Mouse (Mus musculus) liver, embryonic 12.5 days (tissue): ENCODE measurements around the gene Epb41l4b. TPM values are rescaled to one million over a fixed set of nuclear protein-coding genes. Genes with fewer than 3 reads are reported as not detected.

ENCODE experiments used
- ATAC-seq: fragments of 200-750 bp; cut with Nextera tagmentation; 2 replicates; pipeline ENCODE4 v1.8.0; 2017; ENCODE audit warnings: moderate number of reproducible peaks, mild to moderate bottlenecking, moderate library complexity
- H3K27ac ChIP-seq: fragments of 300-500 bp; sonication (generic); 2 replicates; pipeline ENCODE4 v1.5.1; 2016; ENCODE audit warnings: mild to moderate bottlenecking
- H3K27me3 ChIP-seq: fragments of 300-500 bp; sonication (generic); replicated peaks from 2 replicates; pipeline ENCODE4 v1.6.1; 2016; ENCODE audit warnings: mild to moderate bottlenecking, moderate library complexity
- H3K36me3 ChIP-seq: fragments of 300-500 bp; sonication (generic); 2 replicates; pipeline ENCODE4 v1.6.1; 2016; ENCODE audit warnings: mild to moderate bottlenecking, moderate library complexity
- H3K4me1 ChIP-seq: fragments of 300-500 bp; sonication (generic); 2 replicates; pipeline ENCODE4 v1.6.1; 2016
- H3K4me2 ChIP-seq: fragments of 300-500 bp; sonication (generic); 2 replicates; pipeline ENCODE4 v1.6.1; 2016; ENCODE audit warnings: mild to moderate bottlenecking, moderate library complexity
- H3K4me3 ChIP-seq: fragments of 300-500 bp; sonication (generic); 2 replicates; pipeline ENCODE4 v1.5.1; 2016; ENCODE audit warnings: mild to moderate bottlenecking, moderate library complexity
- H3K9ac ChIP-seq: fragments of 300-500 bp; sonication (generic); 2 replicates; pipeline ENCODE4 v1.6.1; 2016; ENCODE audit warnings: mild to moderate bottlenecking, moderate library complexity
- H3K9me3 ChIP-seq: fragments of 300-500 bp; sonication (generic); replicated peaks from 2 replicates; pipeline ENCODE4 v1.6.1; 2016; ENCODE audit warnings: mild to moderate bottlenecking, moderate library complexity
- WGBS: fragments of 180-500 bp; shearing (Covaris S2); methylation state at CpG from one replicate; pipeline ENCODE4 v1.1.7; 2016; ENCODE audit not compliant: insufficient replicate concordance; 5-methylcytosine and 5-hydroxymethylcytosine counted together
- polyA plus RNA-seq: library from polyadenylated mRNA; unstranded; fragments of >200 nt; fragmentation: Nextera tagmentation; extraction: Ambion mirVana; gene quantifications from 2 replicates; pipeline ENCODE4 v1.2.1, GENCODE M21; 2016

Epb41l4b gene
- polyA plus RNA-seq, 1 experiment from 2014 or later: 1.4 TPM

GRCm38 (mm10) chr4:57142374-57143025, 737 bp downstream of the Epb41l4b start:
- WGBS: 3% methylated on average over 42 of the region's 43 CpGs
- Histone ChIP-seq H3K4me3 (peak overlapping the region; percentile 65), H3K27ac (no peak overlapping the region), H3K4me2 (peak overlapping the region; percentile 78), H3K36me3 (no peaks in the 10 kb centered on the region), H3K4me1 (peaks cover 28% of the 10 kb centered on the region), H3K27me3 (peaks cover 93% of the 10 kb centered on the region), H3K9ac (peak overlapping the region; percentile 48; the same call in 1 of the 2 replicates), H3K9me3 (no peaks in the 10 kb centered on the region)
- peak; percentile 24; the same call in 1 of the 2 replicates for ATAC-seq

DNA sequence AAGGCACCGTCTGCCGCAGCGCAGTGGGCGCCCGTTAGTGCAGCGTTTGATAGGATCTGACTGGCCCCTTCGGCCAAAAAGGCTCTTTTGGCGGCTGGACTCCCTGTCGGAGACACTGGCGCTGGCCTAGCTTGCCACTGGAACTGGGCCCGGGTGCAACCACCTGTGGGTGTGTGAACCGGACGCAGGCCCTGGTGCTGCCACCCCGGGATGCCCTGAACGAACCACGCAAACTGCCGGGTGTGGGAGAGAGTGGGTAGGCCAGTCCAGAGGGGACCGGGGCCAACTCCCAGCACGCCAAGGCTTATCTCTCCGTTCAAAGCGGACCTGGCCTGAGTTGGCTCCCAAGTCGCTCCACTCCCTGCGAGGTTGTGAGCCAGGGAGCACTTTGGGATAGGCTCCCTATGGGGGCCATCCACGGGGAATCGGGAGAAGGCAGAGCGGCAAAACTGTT, 1.3 kb downstream of the Epb41l4b start:
- Histone ChIP-seq H3K9me3 (no peaks in the 10 kb centered on the region), H3K4me1 (peaks cover 28% of the 10 kb centered on the region), H3K4me3 (peak overlapping the region; percentile 65), H3K27ac (no peak overlapping the region), H3K27me3 (peaks cover 99% of the 10 kb centered on the region), H3K9ac (no peak overlapping the region), H3K36me3 (no peaks in the 10 kb centered on the region), H3K4me2 (peak overlapping the region; percentile 78)
- 7% methylated on average over 26 of the region's 26 CpGs for whole genome bisulfite sequencing
- no peak for ATAC-seq

- peaks cover 99% of the 10 kb centered on the region for H3K27me3 ChIP-seq
- H3K9me3 ChIP-seq: no peaks in the 10 kb centered on the region
- H3K9ac ChIP-seq: no peak overlapping the region
Measured at GRCm38 (mm10) chr4:57140992-57141717, 2.1 kb downstream of the Epb41l4b start.

GRCm38 (mm10) chr4:57140200-57140799, 2.9 kb downstream of the Epb41l4b start:
- Histone ChIP-seq H3K4me3 (no peak overlapping the region), H3K4me2 (no peak overlapping the region), H3K27me3 (peaks cover 95% of the 10 kb centered on the region), H3K4me1 (peaks cover 28% of the 10 kb centered on the region), H3K9me3 (no peaks in the 10 kb centered on the region), H3K27ac (no peak overlapping the region), H3K36me3 (no peaks in the 10 kb centered on the region), H3K9ac (no peak overlapping the region)
- 62% methylated on average over 4 of the region's 4 CpGs for WGBS
- no peak for ATAC-seq

More at GRCm38 (mm10) chr4:57140992-57141717, 2.1 kb downstream of the Epb41l4b start:
- peak overlapping the region; percentile 65 for H3K4me3 ChIP-seq
- H3K36me3 ChIP-seq: no peaks in the 10 kb centered on the region
- H3K4me2 ChIP-seq: peak overlapping the region; percentile 78
- ATAC-seq: no peak
- peaks cover 28% of the 10 kb centered on the region for H3K4me1 ChIP-seq
- H3K27ac ChIP-seq: no peak overlapping the region
- WGBS: 34% methylated on average over 15 of the region's 15 CpGs

- Histone ChIP-seq H3K27ac (no peak overlapping the region), H3K4me1 (peaks cover 32% of the 10 kb centered on the region), H3K4me2 (no peak overlapping the region), H3K9me3 (no peaks in the 10 kb centered on the region), H3K36me3 (no peaks in the 10 kb centered on the region), H3K27me3 (peaks cover 91% of the 10 kb centered on the region), H3K4me3 (no peak overlapping the region), H3K9ac (no peak overlapping the region)
- WGBS: 62% methylated on average over 10 of the region's 10 CpGs
- no peak for ATAC-seq
Measured at GRCm38 (mm10) chr4:57139433-57139832, 3.8 kb downstream of the Epb41l4b start.

- H3K27me3 ChIP-seq: peaks cover 77% of the 10 kb centered on the region
- no peak for ATAC-seq
- no peak overlapping the region for H3K9ac ChIP-seq
- no peak overlapping the region for H3K4me3 ChIP-seq
- H3K4me1 ChIP-seq: peaks cover 24% of the 10 kb centered on the region
- no peak overlapping the region for H3K4me2 ChIP-seq
- no peaks in the 10 kb centered on the region for H3K36me3 ChIP-seq
- H3K9me3 ChIP-seq: no peaks in the 10 kb centered on the region
- WGBS: 53% methylated on average over 6 of the region's 6 CpGs
- H3K27ac ChIP-seq: no peak overlapping the region
Measured at GRCm38 (mm10) chr4:57138093-57138440, 5.2 kb downstream of the Epb41l4b start.

DNA sequence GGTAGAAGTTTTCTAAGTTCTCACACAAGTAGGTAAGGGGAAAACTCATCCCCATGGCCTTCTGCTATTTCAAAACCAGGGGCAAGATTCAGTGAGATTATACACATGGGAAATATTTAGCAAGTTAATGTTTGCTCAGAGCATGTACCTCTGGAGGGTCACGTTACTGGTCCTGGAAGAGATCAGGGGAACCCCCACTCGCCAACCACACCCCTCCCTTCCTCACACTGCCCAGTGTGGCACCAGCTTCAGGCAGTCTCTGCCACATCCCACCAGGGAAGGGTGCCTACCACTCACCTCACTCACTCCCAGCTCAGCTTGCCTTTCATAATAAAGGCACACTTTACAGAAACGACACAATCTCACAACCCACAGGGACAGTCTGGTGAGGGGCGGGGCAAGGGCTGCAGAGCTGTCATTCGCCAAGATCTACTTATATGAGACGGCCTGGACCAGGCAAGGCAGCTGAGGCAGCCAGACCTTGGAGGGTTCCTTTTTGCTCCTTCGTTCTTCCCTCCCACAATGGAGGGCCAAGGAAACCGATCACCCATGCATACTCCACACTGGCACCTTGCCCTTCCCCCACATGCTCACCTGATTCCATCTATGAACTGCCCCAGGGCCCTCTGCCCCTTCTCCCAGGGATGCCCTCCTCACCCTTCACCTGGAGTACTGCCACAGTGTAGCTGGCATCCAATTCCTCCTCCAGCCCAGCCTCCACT, 5.7 kb downstream of the Epb41l4b start:
- ATAC-seq: no peak

DNA sequence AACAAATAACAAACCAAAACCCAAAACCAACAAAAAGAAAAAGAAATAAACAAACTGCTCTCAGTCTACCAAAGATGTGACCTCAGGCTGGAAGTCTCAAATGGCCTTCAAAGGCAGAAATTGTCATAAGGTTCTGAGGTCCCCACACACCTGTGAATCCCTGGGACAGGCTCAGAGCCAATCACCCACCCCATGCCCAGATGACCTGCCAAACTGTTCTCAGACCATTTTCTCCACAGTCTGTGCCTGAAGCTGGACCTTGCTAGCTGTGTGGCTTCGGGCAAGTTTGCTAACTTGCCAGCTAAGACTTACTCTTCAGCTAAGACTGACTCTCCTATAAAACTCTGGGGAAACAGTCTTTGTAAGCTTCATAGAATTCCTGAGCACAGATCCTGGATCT, 7.8 kb downstream of the Epb41l4b start:
- H3K4me3 ChIP-seq: no peak overlapping the region
- H3K9me3 ChIP-seq: no peaks in the 10 kb centered on the region
- no peak overlapping the region for H3K27ac ChIP-seq
- ATAC-seq: no peak
- H3K36me3 ChIP-seq: no peaks in the 10 kb centered on the region
- H3K4me2 ChIP-seq: no peak overlapping the region
- H3K9ac ChIP-seq: no peak overlapping the region
- WGBS: 65% methylated on average over 1 of the region's 1 CpGs
- H3K27me3 ChIP-seq: peaks cover 51% of the 10 kb centered on the region
- 0 out of 2 replicates have a peak, but pooled peaks cover 4% of the 10 kb centered on the region for H3K4me1 ChIP-seq

More for the DNA sequence above, 5.7 kb downstream of the Epb41l4b start:
- Histone ChIP-seq H3K4me1 (peaks cover 20% of the 10 kb centered on the region), H3K27ac (no peak overlapping the region), H3K9me3 (no peaks in the 10 kb centered on the region), H3K9ac (no peak overlapping the region), H3K4me3 (no peak overlapping the region), H3K36me3 (no peaks in the 10 kb centered on the region), H3K27me3 (peaks cover 72% of the 10 kb centered on the region), H3K4me2 (no peak overlapping the region)
- 63% methylated on average over 8 of the region's 8 CpGs for WGBS

GRCm38 (mm10) chr4:57134554-57134953, 8.7 kb downstream of the Epb41l4b start:
- no peaks in the 10 kb centered on the region for H3K36me3 ChIP-seq
- no peak overlapping the region for H3K27ac ChIP-seq
- H3K27me3 ChIP-seq: peaks cover 42% of the 10 kb centered on the region
- no peaks in the 10 kb centered on the region for H3K9me3 ChIP-seq
- no peak overlapping the region for H3K4me2 ChIP-seq
- no peak for ATAC-seq
- no peak overlapping the region for H3K4me3 ChIP-seq
- 0 out of 2 replicates have a peak, but pooled peaks cover 4% of the 10 kb centered on the region for H3K4me1 ChIP-seq
- WGBS: 32% methylated on average over 4 of the region's 4 CpGs
- no peak overlapping the region for H3K9ac ChIP-seq

GRCm38 (mm10) chr4:57131839-57132238, 11.4 kb downstream of the Epb41l4b start:
- Histone ChIP-seq H3K4me2 (no peak overlapping the region), H3K9ac (no peak overlapping the region), H3K36me3 (no peaks in the 10 kb centered on the region), H3K27ac (no peak overlapping the region), H3K9me3 (no peaks in the 10 kb centered on the region), H3K4me1 (0 out of 2 replicates have a peak, but pooled peaks cover 4% of the 10 kb centered on the region), H3K27me3 (peaks cover 15% of the 10 kb centered on the region), H3K4me3 (no peak overlapping the region)
- ATAC-seq: no peak
- WGBS: 78% methylated on average over 10 of the region's 10 CpGs

DNA sequence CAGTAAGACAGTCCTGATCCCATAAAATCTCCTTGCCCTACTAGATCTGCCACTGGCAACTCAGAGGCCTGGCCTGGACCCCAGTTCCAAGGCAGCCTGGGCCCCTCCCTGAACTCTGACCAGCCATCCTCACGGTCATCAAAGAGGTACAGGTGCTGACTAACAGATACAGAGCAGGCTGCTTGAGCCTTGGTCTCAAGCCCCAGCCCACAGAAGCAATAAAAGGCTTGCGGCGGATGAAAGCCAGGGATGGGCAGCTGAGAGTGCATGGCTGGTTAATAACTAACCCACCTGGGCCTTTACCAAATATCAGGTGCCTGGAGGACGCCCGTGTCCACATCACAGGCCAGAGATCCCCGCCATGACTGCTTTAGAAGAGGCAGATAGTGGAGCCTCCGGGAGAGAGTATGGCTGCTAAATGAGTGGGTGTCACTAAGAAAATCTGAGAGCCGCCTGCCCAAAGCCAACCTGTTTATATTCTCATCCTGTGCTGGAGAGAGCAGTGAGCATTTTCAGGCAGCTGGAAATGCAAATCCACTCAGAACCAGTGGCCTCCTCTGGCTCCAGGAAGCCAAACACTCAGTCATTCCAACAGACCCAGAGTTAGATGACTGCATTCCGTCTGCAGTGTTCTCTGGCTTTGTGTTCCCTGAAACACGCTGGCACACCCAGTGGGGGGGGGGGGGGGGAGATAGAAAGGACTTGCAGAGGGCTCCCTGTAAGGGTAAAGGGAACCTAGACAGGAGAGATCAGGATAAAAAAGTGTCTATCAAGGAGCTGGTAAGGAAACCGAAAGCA, 13.3 kb downstream of the Epb41l4b start:
- no peak overlapping the region for H3K4me2 ChIP-seq
- H3K27me3 ChIP-seq: peaks cover 8% of the 10 kb centered on the region; the same call in 1 of the 2 replicates
- no peaks in the 10 kb centered on the region for H3K36me3 ChIP-seq
- H3K9ac ChIP-seq: no peak overlapping the region
- H3K4me3 ChIP-seq: no peak overlapping the region
- peak; percentile 51; the same call in 1 of the 2 replicates for ATAC-seq
- peak overlapping the region; percentile 38; the same call in 1 of the 2 replicates for H3K27ac ChIP-seq
- H3K9me3 ChIP-seq: no peaks in the 10 kb centered on the region
- 0 out of 2 replicates have a peak, but pooled peaks cover 4% of the 10 kb centered on the region for H3K4me1 ChIP-seq
- WGBS: 58% methylated on average over 11 of the region's 11 CpGs
